Mouse (Mus musculus) liver, postnatal 0 days (tissue): ENCODE results near the gene 4921524J17Rik.

Experiments
- CTCF ChIP-seq: sonication (generic); IDR thresholded peaks from 2 replicates; pipeline ENCODE4 v1.5.1; 2016; ENCODE audit warnings: antibody characterized with exemption, low read depth
- EP300 ChIP-seq: IDR thresholded peaks from 2 replicates; pipeline ENCODE4 v1.6.1; 2016; ENCODE audit warnings: antibody characterized with exemption, low read depth, mild to moderate bottlenecking

DNA sequence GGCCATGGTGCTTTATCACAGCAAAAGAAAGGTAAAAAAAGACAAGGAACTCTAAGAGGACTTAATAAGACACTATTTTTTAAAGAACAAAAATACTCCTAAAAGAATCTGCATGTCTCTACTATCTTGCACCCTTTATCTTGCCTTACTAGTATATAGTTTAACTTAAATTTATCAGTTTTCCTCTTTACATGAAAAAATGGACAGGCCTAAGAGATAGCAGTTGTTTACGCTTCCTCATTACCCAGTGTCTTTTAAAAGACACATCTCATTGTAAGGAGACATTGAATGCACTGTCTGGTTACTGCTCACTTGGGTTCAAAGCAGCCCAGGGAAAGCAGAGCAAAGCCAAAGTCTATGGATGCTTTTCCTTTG, 60.2 kb downstream of the 4921524J17Rik start:
- TF ChIP-seq EP300 (no peak), CTCF (no peak)
